Mouse (Mus musculus): Measurements from ENCODE around the gene Gfap. TPM values are rescaled to one million over a fixed set of nuclear protein-coding genes. Genes with fewer than 3 reads are reported as not detected.

Gene Gfap
- total RNA-seq, 2 experiments from 2014 or later, result 275 to 320 TPM

Other genes starting within 250 kb of the Gfap start
- gene Meioc, start 237.2 kb downstream of the Gfap start, total RNA-seq (2021), result not detected
- gene Ccdc43, start 203.1 kb downstream of the Gfap start, total RNA-seq (2021), result 10 to 100 TPM; 36.4 to 39.7 TPM
- gene Adam11, start 139.5 kb downstream of the Gfap start, total RNA-seq (2021), result 100 to 1,000 TPM; 188 to 201 TPM
- 1 to 10 TPM; 5.1 TPM for gene Gjc1, start 81.2 kb downstream of the Gfap start, total RNA-seq (2021)
- gene Higd1b, start 65.1 kb downstream of the Gfap start, total RNA-seq (2021), result 1 to 10 TPM; 2.0 to 4.6 TPM
- gene Eftud2, start 19.9 kb downstream of the Gfap start, total RNA-seq (2021), result 100 to 1,000 TPM; 129 to 131 TPM
- 1 to 10 TPM; 1.6 to 2.4 TPM for gene Ccdc103, start 19.7 kb downstream of the Gfap start, total RNA-seq (2021)
- gene Fam187a, start 15.7 kb downstream of the Gfap start, total RNA-seq (2021), result not detected
- gene Kif18b, start 24.2 kb upstream of the Gfap start, total RNA-seq (2021), result under 1 TPM; 0.27 to 0.40 TPM
- gene C1ql1, start 45.8 kb upstream of the Gfap start, total RNA-seq (2021), result 10 to 100 TPM; 16.2 to 18.2 TPM
- gene Nmt1, start 127.3 kb upstream of the Gfap start, total RNA-seq (2021), result 100 to 1,000 TPM; 165 to 167 TPM
- 10 to 100 TPM; 88.9 to 96.1 TPM for gene Dcakd, start 127.4 kb upstream of the Gfap start, total RNA-seq (2021)
- gene Plcd3, start 200.7 kb upstream of the Gfap start, total RNA-seq (2021), result 1 to 10 TPM; 9.5 TPM
- 10 to 100 TPM; 76.4 to 86.1 TPM for gene Acbd4, start 200.8 kb upstream of the Gfap start, total RNA-seq (2021)
- 10 to 100 TPM; 52.7 to 56.1 TPM for gene Hexim1, start 215.3 kb upstream of the Gfap start, total RNA-seq (2021)
- 10 to 100 TPM; 14.8 to 14.9 TPM for gene Hexim2, start 231.5 kb upstream of the Gfap start, total RNA-seq (2021)